Mouse (Mus musculus) stomach, postnatal 0 days (tissue): ENCODE measurements around the gene Enox1.

Experiments
- CTCF ChIP-seq: IDR thresholded peaks from 2 replicates; pipeline ENCODE4 v1.5.1; 2016; ENCODE audit warnings: antibody characterized with exemption, low read depth, mild to moderate bottlenecking, moderate library complexity
- EP300 ChIP-seq: optimal IDR thresholded peaks from 2 replicates; pipeline ENCODE3; 2016; ENCODE audit warnings: antibody characterized with exemption

DNA sequence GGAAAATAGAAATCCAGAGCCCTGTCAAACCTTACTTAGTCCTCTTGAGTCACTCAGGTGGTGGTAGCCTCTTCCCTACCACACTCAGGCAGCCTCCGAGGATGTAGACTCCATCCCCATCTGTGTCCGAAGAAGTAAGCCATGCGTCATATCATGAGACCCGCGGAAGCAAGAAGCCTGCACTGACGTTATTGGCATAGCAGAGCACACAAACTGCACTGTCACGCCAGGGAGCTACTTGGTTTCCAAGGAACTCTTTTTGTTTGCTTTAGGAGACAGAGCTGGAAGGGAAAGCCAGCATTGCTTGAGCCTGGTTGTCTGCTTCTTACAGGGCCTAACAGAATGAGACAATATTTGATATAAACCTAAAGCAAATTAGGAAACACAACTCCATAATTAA, 284.2 kb downstream of the Enox1 start:
- TF ChIP-seq CTCF (no peak), EP300 (no peak)
